Mouse (Mus musculus) lung, embryonic 14.5 days (tissue): ENCODE results near the gene Vgf. TPM values are rescaled to one million over a fixed set of nuclear protein-coding genes. Genes with fewer than 3 reads are reported as not detected.

Experiments
- ATAC-seq: fragments of 200-750 bp; cut with Nextera tagmentation; 2 replicates; pipeline ENCODE4 v1.8.0; 2017; ENCODE audit warnings: mild to moderate bottlenecking, moderate TSS enrichment, moderate library complexity; ENCODE audit not compliant: insufficient read depth
- DNase-seq: peaks from one replicate; pipeline ENCODE4 v3.0.0-alpha.2; 2015
- H3K27ac ChIP-seq: fragments of 300-500 bp; sonication (generic); 2 replicates; pipeline ENCODE4 v1.5.1; 2014; ENCODE audit warnings: low read depth, mild to moderate bottlenecking, moderate library complexity
- H3K27me3 ChIP-seq: fragments of 300-500 bp; sonication (generic); 2 replicates; pipeline ENCODE4 v1.6.1; 2014; ENCODE audit warnings: low read length, control low read depth; ENCODE audit not compliant: insufficient read depth
- H3K36me3 ChIP-seq: fragments of 300-500 bp; sonication (generic); 2 replicates; pipeline ENCODE4 v1.6.1; 2014; ENCODE audit warnings: control low read depth; ENCODE audit not compliant: insufficient read depth
- H3K4me1 ChIP-seq: fragments of 300-500 bp; sonication (generic); 2 replicates; pipeline ENCODE4 v1.6.1; 2014; ENCODE audit warnings: antibody characterized with exemption, control low read depth; ENCODE audit not compliant: insufficient read depth
- H3K4me2 ChIP-seq: fragments of 300-500 bp; sonication (generic); 2 replicates; pipeline ENCODE4 v1.6.1; 2014; ENCODE audit warnings: mild to moderate bottlenecking
- H3K4me3 ChIP-seq: fragments of 300-500 bp; sonication (generic); 2 replicates; pipeline ENCODE4 v1.5.1; 2014; ENCODE audit warnings: low read depth, low read length
- H3K9ac ChIP-seq: fragments of 300-500 bp; sonication (generic); 2 replicates; pipeline ENCODE4 v1.6.1; 2014
- H3K9me3 ChIP-seq: fragments of 300-500 bp; sonication (generic); 2 replicates; pipeline ENCODE4 v1.6.1; 2016; ENCODE audit warnings: low read depth, low read length, control low read depth
- CTCF ChIP-seq: IDR thresholded peaks from 2 replicates; pipeline ENCODE4 v1.5.1; 2016; ENCODE audit warnings: antibody characterized with exemption, low read depth
- WGBS: fragments of 180-500 bp; shearing (Covaris S2); extraction: QIAGEN DNeasy Blood & Tissue Kit; methylation state at CpG from one replicate; pipeline ENCODE4 v1.1.7; 2014; 5-methylcytosine and 5-hydroxymethylcytosine counted together
- microRNA counts: library from miRNA; unstranded; fragments of <30 nt; microRNA quantifications from one replicate; lab custom pipeline; 2016
- microRNA-seq: library from miRNA; unstranded; fragments of <30 nt; microRNA quantifications from one replicate; pipeline ENCODE4, GENCODE M21; 2016; ENCODE audit warnings: borderline number of aligned reads
- polyA plus RNA-seq: library from polyadenylated mRNA; unstranded; fragments of >200 nt; fragmentation: Nextera tagmentation; extraction: Ambion mirVana; gene quantifications from 2 replicates; pipeline ENCODE4 v1.2.1, GENCODE M21; 2014

Gene Vgf
- polyA plus RNA-seq, 1 experiment from 2014 or later = 0.13 TPM

DNA sequence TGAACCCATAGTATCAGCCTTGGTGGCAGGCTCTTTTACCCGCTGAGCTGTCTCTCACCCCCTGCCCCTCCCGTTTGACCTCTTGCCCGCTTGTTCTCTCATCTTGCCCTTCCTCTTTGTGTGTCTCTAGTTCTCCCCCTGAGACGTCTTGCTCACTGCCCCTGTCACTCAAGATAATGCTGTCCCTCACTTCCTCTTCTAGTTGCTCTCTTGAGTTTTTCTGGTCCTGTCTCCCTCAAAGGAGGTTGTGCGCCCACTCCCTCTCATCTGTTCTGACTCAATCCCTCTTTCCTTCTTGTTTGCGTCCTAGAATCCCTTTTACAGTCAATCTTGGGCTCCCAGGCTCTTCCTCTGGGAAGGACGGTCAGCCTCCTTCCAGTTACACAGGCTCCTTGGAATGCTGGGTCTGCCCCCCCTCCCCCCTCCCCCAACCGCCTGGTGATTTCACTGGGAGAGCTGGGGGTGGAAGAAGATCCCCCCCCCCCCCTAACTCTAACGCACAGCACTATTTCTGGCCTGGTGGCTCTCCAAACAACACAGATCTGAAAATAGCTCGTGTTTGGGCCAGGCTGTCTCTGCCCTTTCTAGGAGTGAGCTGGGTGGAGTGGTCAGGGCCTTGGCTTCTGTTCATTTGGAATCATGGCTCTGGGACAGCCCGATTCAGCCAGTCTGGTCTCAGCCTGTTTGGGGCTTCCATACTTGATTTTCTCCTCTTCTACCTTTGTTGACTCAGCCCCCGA, 50.2 kb downstream of the Vgf start:
- peak overlapping the region; percentile 86 for H3K27ac ChIP-seq
- WGBS = 20% methylated on average over 12 of the region's 12 CpGs
- H3K9ac ChIP-seq = no peak overlapping the region; the same call in 1 of the 2 replicates

GRCm38 (mm10) chr5:137077187-137077586, 51.0 kb downstream of the Vgf start:
- Histone ChIP-seq H3K9ac (no peak overlapping the region), H3K27me3 (no peaks in the 10 kb centered on the region), H3K27ac (peak overlapping the region; percentile 86; the same call in 1 of the 2 replicates), H3K4me1 (peaks cover 44% of the 10 kb centered on the region), H3K9me3 (no peaks in the 10 kb centered on the region), H3K4me3 (no peak overlapping the region), H3K36me3 (no peaks in the 10 kb centered on the region), H3K4me2 (no peak overlapping the region)
- 77% methylated on average over 7 of the region's 7 CpGs for WGBS
- no peak for ATAC-seq
- no peak for DNase-seq
- no peak for TF ChIP-seq CTCF

More for the DNA sequence above, 50.2 kb downstream of the Vgf start:
- Histone ChIP-seq H3K4me1 (peaks cover 44% of the 10 kb centered on the region), H3K9me3 (no peaks in the 10 kb centered on the region), H3K4me3 (no peak overlapping the region), H3K27me3 (no peaks in the 10 kb centered on the region), H3K4me2 (no peak overlapping the region), H3K36me3 (no peaks in the 10 kb centered on the region)
- no peak for ATAC-seq
- no peak for TF ChIP-seq CTCF
- peak; percentile 55 for DNase-seq

- Histone ChIP-seq H3K27ac (peak overlapping the region; percentile 59), H3K27me3 (no peaks in the 10 kb centered on the region), H3K9ac (no peak overlapping the region), H3K36me3 (no peaks in the 10 kb centered on the region), H3K9me3 (no peaks in the 10 kb centered on the region), H3K4me1 (peaks cover 38% of the 10 kb centered on the region), H3K4me2 (no peak overlapping the region), H3K4me3 (no peak overlapping the region)
- ATAC-seq = no peak
- TF ChIP-seq CTCF = no peak
- 37% methylated on average over 14 of the region's 14 CpGs for WGBS
- peak; percentile 57 for DNase-seq
These were observed 51.8 kb downstream of the Vgf start for GRCm38 (mm10) chr5:137078041-137078440.

DNA sequence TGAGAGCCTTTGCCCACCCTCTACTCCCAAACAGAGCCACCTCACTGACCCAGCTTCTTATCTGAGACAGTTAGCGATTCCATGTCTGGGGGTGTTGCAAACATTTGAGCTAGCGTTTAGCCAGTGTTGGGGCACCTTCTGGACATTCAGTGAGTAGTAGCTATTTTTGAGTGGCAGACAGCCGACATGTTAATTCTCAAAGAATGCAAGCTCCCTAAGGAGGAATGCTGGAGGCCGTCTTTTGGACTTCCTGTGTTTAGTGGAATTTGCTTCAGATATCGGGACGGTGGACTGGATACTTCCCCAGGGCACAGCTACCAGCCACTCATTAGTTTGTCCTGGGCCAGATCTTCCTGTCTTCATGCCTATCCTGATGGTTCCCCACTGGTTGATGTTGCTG, 52.4 kb downstream of the Vgf start:
- Histone ChIP-seq H3K4me1 (peaks cover 38% of the 10 kb centered on the region), H3K4me2 (no peak overlapping the region), H3K4me3 (no peak overlapping the region), H3K9ac (no peak overlapping the region), H3K36me3 (no peaks in the 10 kb centered on the region), H3K27me3 (no peaks in the 10 kb centered on the region), H3K9me3 (no peaks in the 10 kb centered on the region), H3K27ac (peak overlapping the region; percentile 59)
- ATAC-seq (no peak), DNase-seq (peak; percentile 60)
- 14% methylated on average over 6 of the region's 6 CpGs for WGBS
- no peak for TF ChIP-seq CTCF

DNA sequence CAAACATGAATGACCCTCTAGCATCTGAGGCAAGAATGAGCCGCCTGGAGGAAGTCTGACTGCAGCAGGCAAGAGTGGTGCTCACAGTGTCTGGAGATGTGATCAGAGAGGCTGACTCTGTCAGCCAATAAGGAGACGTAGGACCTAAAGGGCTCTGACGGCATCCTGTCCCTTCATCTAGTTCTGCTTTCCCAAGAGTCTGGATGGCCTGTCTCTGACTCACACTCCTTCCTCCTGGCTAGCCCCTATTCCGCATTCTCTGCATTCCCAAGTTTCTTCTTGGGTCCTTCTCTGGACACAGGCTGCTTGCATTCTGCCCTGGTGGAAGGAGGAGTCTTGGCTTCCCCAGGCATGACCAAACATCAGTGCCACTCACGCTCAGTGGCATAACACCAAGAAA, 53.7 kb downstream of the Vgf start:
- Histone ChIP-seq H3K9me3 (no peaks in the 10 kb centered on the region), H3K27ac (peak overlapping the region; percentile 47), H3K27me3 (no peaks in the 10 kb centered on the region), H3K4me3 (no peak overlapping the region), H3K36me3 (no peaks in the 10 kb centered on the region), H3K4me1 (peaks cover 32% of the 10 kb centered on the region), H3K9ac (no peak overlapping the region), H3K4me2 (no peak overlapping the region)
- no peak for TF ChIP-seq CTCF
- WGBS = 25% methylated on average over 5 of the region's 5 CpGs
- DNase-seq (peak; percentile 72), ATAC-seq (peak; percentile 72)

MicroRNAs within 50 kb of the gene (microRNA counts, 519-probe panel; counts per million panel counts)
- microRNA mmu-miR-702 (lab: Ali Mortazavi, UCI) = 30.5 counts per million

Small RNAs within 50 kb of the gene (microRNA-seq; reads per million reads assigned to microRNA genes)
- 35.2 reads per million, percentile 38 among the genes with 10 or more reads in this experiment for gene Mir702

Other genes starting within 250 kb of the Vgf start
- gene Col26a1, start 143.2 kb upstream of the Vgf start, polyA plus RNA-seq = 9.0 and 11.7 TPM in 2 replicates
- gene Ift22, start 118.2 kb upstream of the Vgf start, polyA plus RNA-seq = 72.2 and 78.1 TPM in 2 replicates
- gene Fis1, start 73.1 kb upstream of the Vgf start, polyA plus RNA-seq = 306 and 314 TPM in 2 replicates
- gene Cldn15, start 59.8 kb upstream of the Vgf start, polyA plus RNA-seq = 5.3 and 5.7 TPM in 2 replicates
- gene Plod3, start 39.4 kb upstream of the Vgf start, polyA plus RNA-seq = 43.5 and 43.7 TPM in 2 replicates
- 88.9 and 97.4 TPM in 2 replicates for gene Znhit1, start 38.4 kb upstream of the Vgf start, polyA plus RNA-seq
- gene Ap1s1, start 19.7 kb downstream of the Vgf start, polyA plus RNA-seq = 179 and 191 TPM in 2 replicates
- gene Serpine1, start 45.9 kb downstream of the Vgf start, polyA plus RNA-seq = 0.47 and 0.86 TPM in 2 replicates
- gene Trim56, start 89.8 kb downstream of the Vgf start, polyA plus RNA-seq = 11.5 and 11.8 TPM in 2 replicates
- not detected in 2 replicates for gene Muc3, start 122.9 kb downstream of the Vgf start, polyA plus RNA-seq
- not detected in 2 replicates for gene Muc3a, start 186.0 kb downstream of the Vgf start, polyA plus RNA-seq